Mouse (Mus musculus) kidney, adult 2 months (tissue): Measurements from ENCODE around the gene Olfr883. TPM values are rescaled to one million over a fixed set of nuclear protein-coding genes. Genes with fewer than 3 reads are reported as not detected.

Experiments
- DNase-seq: peaks from one replicate; pipeline ENCODE4 v3.0.0; 2021
- H3K27ac ChIP-seq: fragments of 200-500 bp; 2 replicates; pipeline ENCODE4 v1.5.1; 2012; ENCODE audit warnings: low read depth, low read length, control low read depth, inconsistent platforms; ENCODE audit not compliant: insufficient read depth
- H3K27me3 ChIP-seq: fragments of 200-500 bp; replicated peaks from 2 replicates; pipeline ENCODE4 v1.6.1; 2012; ENCODE audit warnings: mild to moderate bottlenecking, moderate library complexity, low read length, inconsistent platforms; ENCODE audit not compliant: control insufficient read depth, insufficient read depth
- H3K36me3 ChIP-seq: fragments of 200-500 bp; 2 replicates; pipeline ENCODE4 v1.6.1; 2012; ENCODE audit warnings: mild to moderate bottlenecking, moderate library complexity, low read length, inconsistent platforms; ENCODE audit not compliant: control insufficient read depth, insufficient read depth
- H3K4me1 ChIP-seq: fragments of 200-500 bp; 2 replicates; pipeline ENCODE4 v1.6.1; 2011; ENCODE audit warnings: low read length; ENCODE audit not compliant: control insufficient read depth, insufficient read depth
- H3K4me3 ChIP-seq: fragments of 200-500 bp; 2 replicates; pipeline ENCODE4 v1.5.1; 2011; ENCODE audit warnings: mild to moderate bottlenecking, low read depth, low read length, control low read depth; ENCODE audit not compliant: insufficient read depth
- CTCF ChIP-seq: fragments of 200-500 bp; conservative IDR thresholded peaks from 2 replicates; pipeline ENCODE4 v1.5.1; 2011; ENCODE audit warnings: low read depth, mild to moderate bottlenecking, control low read depth, low read length, moderate library complexity, mixed read lengths; ENCODE audit not compliant: insufficient read depth, insufficient read length
- POLR2A ChIP-seq: fragments of 200-500 bp; IDR thresholded peaks from one replicate; pipeline ENCODE4 v1.6.1; 2011; ENCODE audit warnings: low read depth, low read length, control low read depth
- WGBS: fragments of 180-500 bp; shearing (Covaris S2); methylation state at CpG from one replicate; pipeline ENCODE4 v1.1.7; 2018; 5-methylcytosine and 5-hydroxymethylcytosine counted together
- polyA plus RNA-seq: library from polyadenylated mRNA; depleted of rRNA; stranded (reverse); fragments of >200 nt; gene quantifications from 2 replicates; pipeline ENCODE4 v1.2.3, GENCODE M21; 2012; rRNA removed

The Olfr883 gene
- not detected in 2 replicates for polyA plus RNA-seq

GRCm38 (mm10) chr9:38025508-38025907 is at the start of gene Olfr883:
Gene Olfr883 (plus strand): TSS chr9:38025808.
- no peak for TF ChIP-seq POLR2A
- TF ChIP-seq CTCF = no peak
- no peaks in the 10 kb centered on the region for H3K36me3 ChIP-seq
- H3K27me3 ChIP-seq = no peaks in the 10 kb centered on the region
- WGBS = 83% methylated on average over 1 of the region's 1 CpGs
- no peak for DNase-seq
- no peak within 1 kb of the TSS for H3K4me3 ChIP-seq
- H3K4me1 ChIP-seq = no peaks in the 10 kb centered on the region
- H3K27ac ChIP-seq = no peak within 1 kb of the TSS

- no peaks in the 10 kb centered on the region for H3K27me3 ChIP-seq
- no peak within 1 kb of the TSS for H3K27ac ChIP-seq
- TF ChIP-seq POLR2A = no peak
- no peak for TF ChIP-seq CTCF
- DNase-seq = no peak
- H3K4me3 ChIP-seq = no peak within 1 kb of the TSS
- H3K36me3 ChIP-seq = no peaks in the 10 kb centered on the region
- no peaks in the 10 kb centered on the region for H3K4me1 ChIP-seq
Measured at GRCm38 (mm10) chr9:37991525-37991924, 34.1 kb upstream of the Olfr883 start, which contains the start of gene Olfr881. Gene Olfr881 (plus strand): TSS chr9:37991825.

GRCm38 (mm10) chr9:37998581-37999204 is 26.9 kb upstream of the Olfr883 start:
- no peaks in the 10 kb centered on the region for H3K27me3 ChIP-seq
- no peaks in the 10 kb centered on the region for H3K4me1 ChIP-seq
- DNase-seq = no peak
- no peak overlapping the region for H3K27ac ChIP-seq
- H3K4me3 ChIP-seq = no peak overlapping the region
- TF ChIP-seq POLR2A (no peak), CTCF (no peak)
- WGBS = 23% methylated on average over 2 of the region's 2 CpGs
- no peaks in the 10 kb centered on the region for H3K36me3 ChIP-seq

GRCm38 (mm10) chr9:38000021-38000420 is 25.6 kb upstream of the Olfr883 start:
- no peak for DNase-seq
- Histone ChIP-seq H3K36me3 (no peaks in the 10 kb centered on the region), H3K27me3 (no peaks in the 10 kb centered on the region), H3K27ac (no peak overlapping the region), H3K4me3 (no peak overlapping the region), H3K4me1 (no peaks in the 10 kb centered on the region)
- TF ChIP-seq CTCF (no peak), POLR2A (no peak)
- 52% methylated on average over 1 of the region's 1 CpGs for WGBS

- DNase-seq = no peak
- Histone ChIP-seq H3K4me1 (no peaks in the 10 kb centered on the region), H3K4me3 (no peak within 1 kb of the TSS), H3K36me3 (no peaks in the 10 kb centered on the region), H3K27ac (no peak within 1 kb of the TSS), H3K27me3 (no peaks in the 10 kb centered on the region)
- TF ChIP-seq POLR2A (no peak), CTCF (no peak)
- 52% methylated on average over 1 of the region's 1 CpGs for WGBS
Measured at GRCm38 (mm10) chr9:38046255-38046654, 20.6 kb downstream of the Olfr883 start, which contains the start of gene Olfr884. Gene Olfr884 (plus strand): TSS chr9:38046555.

- no peaks in the 10 kb centered on the region for H3K27me3 ChIP-seq
- DNase-seq = no peak
- H3K4me1 ChIP-seq = no peaks in the 10 kb centered on the region
- 79% methylated on average over 3 of the region's 3 CpGs for WGBS
- H3K4me3 ChIP-seq = no peak within 1 kb of the TSS
- TF ChIP-seq POLR2A (no peak), CTCF (no peak)
- no peaks in the 10 kb centered on the region for H3K36me3 ChIP-seq
- no peak within 1 kb of the TSS for H3K27ac ChIP-seq
Measured at GRCm38 (mm10) chr9:38061022-38061421, 35.4 kb downstream of the Olfr883 start, which contains the start of gene Olfr885. Gene Olfr885 (plus strand): TSS chr9:38061322.

Other genes starting within 250 kb of the Olfr883 start
- not detected in 2 replicates for gene Olfr876, start 222.8 kb upstream of the Olfr883 start, polyA plus RNA-seq
- not detected in 2 replicates for gene Olfr877, start 171.5 kb upstream of the Olfr883 start, polyA plus RNA-seq
- gene Olfr145, start 129.1 kb upstream of the Olfr883 start, polyA plus RNA-seq = not detected in 2 replicates
- gene Olfr878, start 108.0 kb upstream of the Olfr883 start, polyA plus RNA-seq = not detected in 2 replicates
- not detected in 2 replicates for gene Olfr881, start 34.0 kb upstream of the Olfr883 start, polyA plus RNA-seq
- gene Olfr884, start 20.7 kb downstream of the Olfr883 start, polyA plus RNA-seq = not detected in 2 replicates
- gene Olfr885, start 35.5 kb downstream of the Olfr883 start, polyA plus RNA-seq = not detected in 2 replicates
- gene Olfr887, start 58.3 kb downstream of the Olfr883 start, polyA plus RNA-seq = not detected in 2 replicates
- not detected in 2 replicates for gene Olfr888, start 82.3 kb downstream of the Olfr883 start, polyA plus RNA-seq
- gene Olfr889, start 89.4 kb downstream of the Olfr883 start, polyA plus RNA-seq = not detected in 2 replicates
- not detected in 2 replicates for gene Olfr890, start 116.7 kb downstream of the Olfr883 start, polyA plus RNA-seq
- not detected in 2 replicates for gene Olfr891, start 155.0 kb downstream of the Olfr883 start, polyA plus RNA-seq
- gene Olfr893, start 182.6 kb downstream of the Olfr883 start, polyA plus RNA-seq = not detected in 2 replicates
- not detected in 2 replicates for gene Olfr894, start 192.2 kb downstream of the Olfr883 start, polyA plus RNA-seq
- not detected in 2 replicates for gene Olfr143, start 227.0 kb downstream of the Olfr883 start, polyA plus RNA-seq
- gene Olfr895, start 242.0 kb downstream of the Olfr883 start, polyA plus RNA-seq = not detected in 2 replicates